Mouse (Mus musculus) liver, adult 10 weeks (tissue): ENCODE results near the gene Trp53rka. TPM values are rescaled to one million over a fixed set of nuclear protein-coding genes. Genes with fewer than 3 reads are reported as not detected.

Experiments used
- polyA plus RNA-seq: library from polyadenylated mRNA; stranded (reverse); fragments of 350-450 nt; fragmentation: Illumina TruSeq; extraction: RNeasy Lipid Tissue Mini Kit (QIAGEN cat#74804); gene quantifications from one replicate; pipeline ENCODE4 v1.2.3, GENCODE M21; 2014; ENCODE audit warnings: low read depth, low replicate concordance

The Trp53rka gene
- polyA plus RNA-seq = 2.2 TPM

DNA sequence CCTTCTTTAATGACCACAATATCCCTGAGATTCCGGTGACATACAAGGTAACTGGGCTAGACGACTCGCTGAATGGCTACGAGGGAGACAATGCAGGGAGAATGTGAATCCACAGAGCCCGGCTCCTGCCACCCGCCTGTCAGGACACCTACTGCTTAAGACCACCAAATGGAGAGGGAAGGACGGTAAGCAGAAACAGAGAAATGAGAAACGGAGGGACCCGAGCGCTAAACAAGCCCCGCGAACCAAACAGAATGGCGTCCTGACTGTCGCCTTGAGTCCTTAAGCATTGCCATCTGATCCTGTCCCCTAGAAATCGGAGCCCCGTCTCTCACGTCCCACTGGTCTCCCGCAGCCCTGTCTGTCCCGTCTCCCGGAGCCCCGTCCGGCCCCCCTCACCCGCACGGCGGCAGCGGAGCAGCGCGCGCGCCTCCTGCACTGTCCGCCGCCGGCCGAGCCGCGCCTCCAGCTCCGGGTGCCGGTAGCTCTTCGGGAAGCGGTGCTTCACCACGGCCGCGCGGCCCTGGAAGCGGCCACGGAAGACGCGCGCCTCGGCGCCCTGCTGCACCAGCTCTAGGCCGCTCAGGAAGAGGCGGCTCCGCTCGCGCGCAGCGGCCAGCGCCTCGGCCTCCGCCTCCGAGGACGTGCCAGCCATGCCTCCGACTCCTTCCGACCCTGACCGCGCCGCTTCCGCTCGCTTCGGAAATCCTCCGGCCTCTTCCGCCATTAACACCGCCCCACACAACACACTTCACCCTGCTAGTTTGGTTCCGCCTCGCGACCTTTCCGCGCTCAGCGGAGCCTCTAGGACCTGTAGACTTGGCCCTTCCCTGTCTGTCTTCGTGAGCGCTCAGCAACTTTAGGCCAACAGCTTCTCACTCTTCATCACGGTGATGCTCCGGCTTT lies at the start of gene Trp53rka:
TSS of gene Trp53rka (minus strand) at position 677 of the 906 bp plus-strand sequence.

DNA sequence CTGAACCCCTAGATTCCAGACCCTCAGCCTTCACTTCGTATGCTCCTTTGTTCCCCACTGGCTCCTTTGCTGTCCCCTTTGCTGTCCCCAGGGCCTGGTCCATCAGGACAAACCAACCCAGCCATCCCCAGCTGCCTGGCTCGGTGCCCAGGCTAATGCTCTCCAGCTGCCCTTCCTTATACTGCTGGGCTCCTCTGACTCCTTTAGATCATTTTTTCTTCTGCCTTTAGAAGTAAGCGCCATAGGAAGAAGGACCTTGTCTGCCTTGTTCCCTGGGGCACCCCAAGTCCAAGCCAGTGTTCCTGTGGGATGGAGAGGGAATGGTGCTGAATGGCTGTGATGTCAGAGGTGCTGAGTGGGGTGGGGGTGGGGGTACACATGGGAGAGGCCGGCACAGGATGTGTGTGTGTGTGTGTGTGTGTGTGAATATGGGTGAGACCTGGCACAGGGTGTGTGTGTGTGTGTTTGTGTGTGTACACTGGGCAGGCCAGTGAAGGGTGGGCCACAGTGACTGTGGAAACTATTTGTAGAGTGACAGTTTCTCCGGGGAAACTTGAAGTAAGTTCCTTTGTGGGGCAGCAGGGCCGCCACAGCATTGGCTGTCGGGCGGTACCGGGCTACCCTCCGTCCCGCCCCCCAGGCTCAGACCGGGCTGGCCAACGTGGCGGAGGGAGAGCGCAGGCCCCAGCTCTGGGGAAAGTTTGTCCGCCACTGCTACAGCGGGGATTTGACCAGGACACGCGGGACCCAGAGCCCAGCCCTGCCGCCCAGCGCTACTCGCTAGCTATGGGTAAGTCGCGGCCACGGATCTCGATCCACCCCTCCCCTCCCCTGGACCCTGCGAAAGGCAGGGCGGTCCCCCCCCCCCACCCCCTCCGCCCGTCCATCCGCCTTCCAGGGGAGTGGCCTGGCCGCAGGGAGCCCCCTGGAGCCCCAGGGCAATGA lies 10.4 kb upstream of the Trp53rka start, which contains the start of gene Slc2a10:
TSS of gene Slc2a10 (plus strand) at position 529 of the 945 bp plus-strand sequence.

DNA sequence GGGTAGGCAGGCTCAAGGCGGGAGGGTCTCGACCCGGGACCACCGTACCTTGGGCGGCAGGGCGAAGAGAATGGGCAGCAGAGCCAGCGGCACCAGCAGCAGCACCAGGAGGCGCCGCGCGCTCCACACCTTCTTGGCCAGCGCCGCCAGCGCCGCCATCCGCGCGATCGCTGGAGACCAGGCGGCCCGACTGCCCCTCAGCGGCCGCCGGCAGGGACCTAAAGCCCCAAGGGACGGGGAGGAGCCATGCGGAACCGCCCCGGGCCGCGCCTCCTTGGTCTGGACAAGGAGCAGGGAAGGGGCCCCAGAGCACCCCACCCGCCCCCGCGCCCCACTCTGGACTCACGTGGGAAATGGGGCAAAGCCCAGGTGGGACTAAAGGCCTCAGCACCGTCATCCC lies 20.1 kb downstream of the Trp53rka start, which contains the start of gene Slc13a3:
TSS of gene Slc13a3 (minus strand) at position 228 of the 400 bp plus-strand sequence.

Other genes with a start within 250 kb of the Trp53rka start
- gene Slc35c2, start 205.5 kb downstream of the Trp53rka start, polyA plus RNA-seq = 6.1 TPM
- gene Elmo2, start 166.8 kb downstream of the Trp53rka start, polyA plus RNA-seq = 1.7 TPM
- gene Zfp663, start 124.6 kb downstream of the Trp53rka start, polyA plus RNA-seq = not detected
- 0.48 TPM for gene Zfp334, start 105.1 kb downstream of the Trp53rka start, polyA plus RNA-seq
- 0.11 TPM for gene Ocstamp, start 92.9 kb downstream of the Trp53rka start, polyA plus RNA-seq
- 2.1 TPM for gene Slc13a3, start 20.1 kb downstream of the Trp53rka start, polyA plus RNA-seq
- 0.11 TPM for gene Slc2a10, start 10.5 kb upstream of the Trp53rka start, polyA plus RNA-seq
- gene Eya2, start 101.7 kb upstream of the Trp53rka start, polyA plus RNA-seq = not detected